Mouse (Mus musculus) embryonic facial prominence, embryonic 11.5 days (tissue): Measurements from ENCODE around the gene Tex37. TPM values are rescaled to one million over a fixed set of nuclear protein-coding genes. Genes with fewer than 3 reads are reported as not detected.
A peak's percentile ranks its signal among the peaks of the same experiment; 100 is the strongest.

Source experiments
- ATAC-seq: fragments of 200-750 bp; cut with Nextera tagmentation; replicated peaks from 2 replicates; pipeline ENCODE4 v1.8.0; 2017; ENCODE audit warnings: low read depth; ENCODE audit not compliant: insufficient number of reproducible peaks, low FRiP score, low TSS enrichment
- DNase-seq: peaks from one replicate; pipeline ENCODE4 v3.0.0-alpha.2; 2015; ENCODE audit warnings: low spot score
- H3K27ac ChIP-seq: fragments of 300-500 bp; sonication (generic); replicated peaks from 2 replicates; pipeline ENCODE4 v1.5.1; 2014; ENCODE audit warnings: mild to moderate bottlenecking, low read depth, low read length, control low read depth
- H3K27me3 ChIP-seq: fragments of 300-500 bp; sonication (generic); 2 replicates; pipeline ENCODE4 v1.6.1; 2014; ENCODE audit warnings: mild to moderate bottlenecking, low read length, moderate library complexity, mixed read lengths; ENCODE audit not compliant: control insufficient read depth, insufficient read depth
- H3K36me3 ChIP-seq: fragments of 300-500 bp; sonication (generic); replicated peaks from 2 replicates; pipeline ENCODE4 v1.6.1; 2014; ENCODE audit warnings: low read depth, mild to moderate bottlenecking, low read length, moderate library complexity, mixed read lengths; ENCODE audit not compliant: control insufficient read depth, insufficient read depth
- H3K4me1 ChIP-seq: fragments of 300-500 bp; sonication (generic); 2 replicates; pipeline ENCODE4 v1.6.1; 2014; ENCODE audit warnings: low read length, mixed read lengths; ENCODE audit not compliant: control insufficient read depth, insufficient read depth
- H3K4me2 ChIP-seq: fragments of 300-500 bp; sonication (generic); 2 replicates; pipeline ENCODE4 v1.6.1; 2014; ENCODE audit warnings: low read depth, mild to moderate bottlenecking, control low read depth, low read length, moderate library complexity
- H3K4me3 ChIP-seq: fragments of 300-500 bp; sonication (generic); 2 replicates; pipeline ENCODE4 v1.5.1; 2014; ENCODE audit warnings: low read depth, low read length, control low read depth
- H3K9ac ChIP-seq: fragments of 300-500 bp; sonication (generic); replicated peaks from 2 replicates; pipeline ENCODE4 v1.6.1; 2014; ENCODE audit warnings: mild to moderate bottlenecking, control low read depth, low read length
- H3K9me3 ChIP-seq: fragments of 300-500 bp; sonication (generic); replicated peaks from 2 replicates; pipeline ENCODE4 v1.6.1; 2016; ENCODE audit warnings: mild to moderate bottlenecking, low read length, inconsistent platforms, mixed read lengths; ENCODE audit not compliant: control insufficient read depth
- WGBS: fragments of 180-500 bp; shearing (Covaris S2); extraction: QIAGEN DNeasy Blood & Tissue Kit; methylation state at CpG from one replicate; pipeline ENCODE4 v1.1.7; 2014; 5-methylcytosine and 5-hydroxymethylcytosine counted together
- polyA plus RNA-seq: library from polyadenylated mRNA; unstranded; fragments of >200 nt; fragmentation: Nextera tagmentation; extraction: Ambion mirVana; gene quantifications from 2 replicates; pipeline ENCODE4 v1.2.1, GENCODE M21; 2014

Tex37 gene
- polyA plus RNA-seq, 1 experiment from 2014 or later: not detected

GRCm38 (mm10) chr6:70956285-70956912, 37.7 kb upstream of the Tex37 start, which contains the start of gene Foxi3:
Gene Foxi3 (plus strand): TSS chr6:70956531.
- H3K27ac ChIP-seq: no peak within 1 kb of the TSS
- H3K27me3 ChIP-seq: peaks cover 39% of the 10 kb centered on the region
- H3K36me3 ChIP-seq: no peaks in the 10 kb centered on the region
- peak within 1 kb of the TSS; percentile 53 for H3K4me3 ChIP-seq
- peak within 1 kb of the TSS; percentile 91 for H3K4me2 ChIP-seq
- DNase-seq (peak; percentile 68), ATAC-seq (peak; percentile 63)
- under 1% methylated on average over 47 of the region's 67 CpGs for WGBS
- H3K9ac ChIP-seq: peak within 1 kb of the TSS; percentile 26; the same call in 1 of the 2 replicates
- no peaks in the 10 kb centered on the region for H3K9me3 ChIP-seq
- peaks cover 6% of the 10 kb centered on the region; the same call in 1 of the 2 replicates for H3K4me1 ChIP-seq

GRCm38 (mm10) chr6:70955841-70956240, 37.1 kb upstream of the Tex37 start:
- H3K4me2 ChIP-seq: peak overlapping the region; percentile 91
- no peak overlapping the region for H3K9ac ChIP-seq
- no peaks in the 10 kb centered on the region for H3K36me3 ChIP-seq
- ATAC-seq: no peak
- DNase-seq: peak; percentile 27
- H3K27me3 ChIP-seq: peaks cover 39% of the 10 kb centered on the region
- WGBS: 2% methylated on average over 12 of the region's 12 CpGs
- peak overlapping the region; percentile 53 for H3K4me3 ChIP-seq
- peaks cover 6% of the 10 kb centered on the region; the same call in 1 of the 2 replicates for H3K4me1 ChIP-seq
- H3K27ac ChIP-seq: no peak overlapping the region
- no peaks in the 10 kb centered on the region for H3K9me3 ChIP-seq

GRCm38 (mm10) chr6:70955291-70955800, 36.6 kb upstream of the Tex37 start:
- Histone ChIP-seq H3K4me3 (no peak overlapping the region), H3K27me3 (peaks cover 39% of the 10 kb centered on the region), H3K4me2 (no peak overlapping the region), H3K9ac (no peak overlapping the region), H3K4me1 (peaks cover 6% of the 10 kb centered on the region; the same call in 1 of the 2 replicates), H3K27ac (no peak overlapping the region), H3K36me3 (no peaks in the 10 kb centered on the region), H3K9me3 (no peaks in the 10 kb centered on the region)
- DNase-seq (peak; percentile 37), ATAC-seq (no peak)
- 3% methylated on average over 14 of the region's 14 CpGs for WGBS

- 6% methylated on average over 6 of the region's 6 CpGs for WGBS
- Histone ChIP-seq H3K9me3 (no peaks in the 10 kb centered on the region), H3K27me3 (peaks cover 39% of the 10 kb centered on the region), H3K36me3 (no peaks in the 10 kb centered on the region), H3K4me1 (peaks cover 6% of the 10 kb centered on the region; the same call in 1 of the 2 replicates), H3K27ac (no peak overlapping the region), H3K9ac (no peak overlapping the region), H3K4me2 (no peak overlapping the region), H3K4me3 (no peak overlapping the region)
- ATAC-seq (no peak), DNase-seq (peak; percentile 65)
Measured at GRCm38 (mm10) chr6:70954040-70954439, 35.3 kb upstream of the Tex37 start.

GRCm38 (mm10) chr6:70953274-70953673, 34.5 kb upstream of the Tex37 start:
- Histone ChIP-seq H3K4me2 (no peak overlapping the region), H3K4me3 (no peak overlapping the region), H3K36me3 (no peaks in the 10 kb centered on the region), H3K27ac (no peak overlapping the region), H3K9ac (no peak overlapping the region), H3K4me1 (peaks cover 6% of the 10 kb centered on the region; the same call in 1 of the 2 replicates), H3K9me3 (no peaks in the 10 kb centered on the region), H3K27me3 (peaks cover 34% of the 10 kb centered on the region)
- 67% methylated on average over 7 of the region's 7 CpGs for WGBS
- DNase-seq: no peak
- no peak for ATAC-seq

- Histone ChIP-seq H3K9ac (no peak overlapping the region), H3K9me3 (no peaks in the 10 kb centered on the region), H3K27me3 (no peaks in the 10 kb centered on the region), H3K4me3 (no peak overlapping the region), H3K4me2 (no peak overlapping the region), H3K27ac (no peak overlapping the region), H3K36me3 (no peaks in the 10 kb centered on the region), H3K4me1 (no peaks in the 10 kb centered on the region)
- no peak for ATAC-seq
- WGBS: 84% methylated on average over 2 of the region's 2 CpGs
- DNase-seq: no peak
Measured at GRCm38 (mm10) chr6:70931801-70932200, 13.1 kb upstream of the Tex37 start.

- no peaks in the 10 kb centered on the region for H3K4me1 ChIP-seq
- H3K4me3 ChIP-seq: no peak overlapping the region; the same call in 1 of the 2 replicates
- no peaks in the 10 kb centered on the region for H3K9me3 ChIP-seq
- DNase-seq (peak; percentile 83), ATAC-seq (peak; percentile 60)
- no peaks in the 10 kb centered on the region for H3K27me3 ChIP-seq
- H3K27ac ChIP-seq: no peak overlapping the region
- peak overlapping the region; percentile 45 for H3K4me2 ChIP-seq
- peak overlapping the region; percentile 55 for H3K9ac ChIP-seq
- no peaks in the 10 kb centered on the region for H3K36me3 ChIP-seq
- WGBS: 2% methylated on average over 22 of the region's 22 CpGs
Measured at GRCm38 (mm10) chr6:70921274-70922074, 2.7 kb upstream of the Tex37 start.

- Histone ChIP-seq H3K9ac (no peak overlapping the region), H3K27ac (no peak overlapping the region), H3K4me2 (no peak overlapping the region), H3K9me3 (no peaks in the 10 kb centered on the region), H3K4me1 (no peaks in the 10 kb centered on the region), H3K27me3 (no peaks in the 10 kb centered on the region; the same call in 1 of the 2 replicates), H3K36me3 (no peaks in the 10 kb centered on the region), H3K4me3 (no peak overlapping the region)
- 60% methylated on average over 7 of the region's 7 CpGs for WGBS
- DNase-seq (no peak), ATAC-seq (no peak)
Measured at GRCm38 (mm10) chr6:70912396-70912765, 6.3 kb downstream of the Tex37 start.
